Mouse (Mus musculus) cerebellum, adult (tissue): Measurements from ENCODE around the gene Ppm1n.
A peak's percentile ranks its signal among the peaks of the same experiment; 100 is the strongest.
"Not testable (repeated sequence)": the region's sequence is repeated elsewhere in the genome, so short reads cannot be mapped to it uniquely, and the experiment has no call there.

Source experiments
- ATAC-seq: cut with Nextera tagmentation; 2 replicates; pipeline ENCODE4 v1.9.2; 2017; ENCODE audit warnings: mild to moderate bottlenecking, moderate library complexity, mixed read lengths; ENCODE audit not compliant: insufficient number of reproducible peaks, low FRiP score, low TSS enrichment

Gene Ppm1n

DNA sequence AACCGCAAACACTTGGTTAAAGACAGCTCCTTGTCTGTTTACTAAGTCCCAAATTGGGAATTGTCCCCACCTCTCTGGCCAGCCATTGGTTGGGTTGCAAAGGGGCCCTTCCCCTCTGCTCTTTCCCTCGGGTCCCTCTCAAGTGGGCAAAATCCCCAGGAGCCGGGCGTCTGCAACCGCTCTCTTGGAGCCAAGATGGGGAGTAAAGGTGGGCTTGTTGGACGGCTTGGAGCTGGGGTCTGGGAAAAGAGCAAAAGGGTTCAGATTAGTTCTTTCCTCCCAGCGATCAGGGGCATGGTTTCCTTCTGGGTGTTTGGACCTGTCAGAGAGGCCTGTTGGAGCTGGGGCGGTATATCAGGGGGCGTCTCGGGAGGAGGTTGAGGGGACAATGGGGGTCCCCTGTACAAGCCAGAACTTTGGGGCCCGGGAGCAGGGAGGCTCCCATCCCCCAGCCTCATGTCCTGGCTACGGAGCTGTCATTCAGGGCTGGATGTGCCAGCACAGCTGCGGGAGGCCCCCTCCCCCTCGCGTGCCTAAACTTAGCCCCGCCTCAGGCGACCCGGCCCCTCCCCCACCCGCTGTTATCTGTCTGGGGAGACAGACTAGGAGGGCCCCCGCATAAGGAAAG, 11.2 kb upstream of the Ppm1n start:
- no peak for ATAC-seq

DNA sequence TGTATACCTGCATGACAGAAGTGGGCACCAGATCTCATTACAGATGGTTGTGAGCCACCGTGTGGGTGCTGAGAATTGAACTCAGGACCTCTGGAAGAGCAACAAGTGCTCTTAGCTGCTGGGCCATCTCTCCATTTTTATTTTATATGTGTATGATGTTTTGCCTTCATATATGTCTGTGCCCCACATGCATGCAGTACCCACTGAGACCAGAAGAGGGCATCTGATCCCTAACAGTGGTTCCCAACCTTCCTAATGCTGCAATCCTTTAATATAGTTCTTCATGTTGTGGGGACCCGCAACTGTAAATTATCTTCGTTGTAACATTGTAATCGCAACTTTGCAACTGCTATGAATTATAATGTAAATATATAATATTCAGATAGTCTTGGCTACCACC, 4.9 kb upstream of the Ppm1n start:
- ATAC-seq = no peak

DNA sequence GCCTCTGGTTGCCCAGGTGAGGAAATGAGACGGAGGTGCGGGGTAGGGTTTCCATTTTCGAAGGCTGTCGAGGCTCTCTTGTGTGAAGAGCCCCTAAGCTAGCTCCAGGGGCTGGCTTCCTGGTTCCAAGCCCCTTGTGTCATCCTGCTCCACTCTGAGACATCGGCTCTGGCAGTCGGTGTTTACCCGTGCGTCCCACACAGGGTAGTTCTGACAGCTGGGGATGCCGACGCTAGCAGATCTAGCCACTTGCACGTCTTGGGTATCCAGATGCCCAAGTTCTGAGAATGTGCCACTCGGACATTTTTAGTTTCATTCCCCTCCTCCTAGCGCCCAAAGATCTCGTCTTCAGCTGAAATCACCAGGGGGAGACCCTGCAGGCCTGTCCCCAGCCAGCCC, 3.5 kb upstream of the Ppm1n start:
- no peak for ATAC-seq

DNA sequence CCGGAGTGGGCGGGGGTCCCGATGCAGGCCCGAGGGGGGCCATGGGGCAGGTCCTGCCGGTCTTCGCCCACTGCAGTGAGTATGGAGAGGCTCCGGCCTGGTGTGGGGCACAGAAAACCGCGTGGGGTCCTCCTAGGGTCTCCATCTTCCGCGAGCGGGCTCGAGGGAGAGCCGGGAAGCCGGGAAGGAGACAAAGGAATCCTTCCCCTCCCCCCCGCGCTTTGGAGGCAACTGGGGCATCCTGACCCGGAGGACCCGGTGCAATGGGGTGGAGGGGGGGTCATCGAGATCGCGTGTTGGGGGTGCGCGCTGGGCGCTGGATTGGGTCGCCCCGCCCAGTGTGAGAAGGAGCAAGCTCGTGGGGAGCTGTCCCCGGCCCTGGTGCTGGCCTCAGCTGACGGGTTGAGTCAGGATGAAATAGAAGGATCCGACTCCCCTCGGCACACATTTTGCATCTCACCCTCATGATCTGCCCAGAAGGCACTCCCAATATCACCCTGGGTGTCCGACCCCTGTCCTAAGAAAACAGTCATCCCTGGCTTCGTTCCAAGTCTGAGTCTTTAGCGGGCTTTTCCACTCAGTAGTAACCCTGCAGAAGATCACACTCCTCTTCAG, 3.0 kb upstream of the Ppm1n start:
- ATAC-seq = peak; percentile 43; the same call in 1 of the 2 replicates

DNA sequence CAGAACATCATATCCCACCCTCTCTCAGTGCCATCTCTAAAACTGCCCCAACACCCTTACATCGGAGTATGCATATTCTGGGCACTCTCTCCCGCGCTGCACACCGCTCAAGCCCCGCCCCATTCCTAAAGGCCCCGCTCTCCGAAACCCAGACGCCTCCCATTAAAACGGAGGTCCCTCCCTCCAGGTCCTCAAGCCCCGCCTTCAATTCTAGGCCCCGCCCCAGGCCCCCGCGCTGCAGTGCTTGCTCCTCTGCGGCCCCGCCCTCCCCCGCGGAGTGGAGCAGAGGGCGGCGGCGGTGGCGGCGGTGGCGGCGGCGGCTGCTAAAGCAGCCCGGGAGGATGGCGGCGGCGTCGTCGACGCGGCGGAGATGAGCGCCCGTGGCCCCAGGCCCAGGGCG, 2.5 kb upstream of the Ppm1n start, which contains the start of gene Rtn2:
TSS of gene Rtn2 (plus strand) at position 240 of the 400 bp plus-strand sequence.
- ATAC-seq = peak; percentile 54; the same call in 1 of the 2 replicates

DNA sequence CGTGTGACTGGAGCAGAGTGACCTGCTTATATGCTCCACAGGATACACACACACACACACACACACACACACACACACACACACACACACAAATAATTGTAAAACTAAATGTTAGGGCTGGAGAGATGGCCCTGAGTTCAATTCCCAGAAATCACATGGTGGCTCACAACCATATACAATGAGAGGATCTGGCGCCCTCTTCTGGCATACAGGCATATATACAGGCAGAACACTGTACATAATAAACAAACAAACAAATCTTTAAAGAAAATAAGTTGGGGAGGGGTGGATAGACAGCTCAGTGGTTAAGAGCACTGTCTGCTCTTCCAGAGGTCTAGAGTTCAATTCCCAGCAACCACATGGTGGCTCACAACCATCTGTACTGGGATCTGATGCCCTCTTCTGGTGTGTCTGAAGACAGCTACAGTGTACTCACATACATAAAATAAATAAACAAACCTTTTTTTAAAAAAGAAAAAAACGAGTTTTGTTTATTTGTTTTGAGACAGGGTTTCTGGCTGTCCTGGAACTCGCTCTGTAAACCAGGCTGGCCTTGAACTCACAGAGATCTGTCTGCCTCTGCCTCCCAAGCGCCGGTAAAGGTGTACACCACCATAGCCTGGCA, 1.9 kb upstream of the Ppm1n start:
- ATAC-seq = not testable (repeated sequence)

DNA sequence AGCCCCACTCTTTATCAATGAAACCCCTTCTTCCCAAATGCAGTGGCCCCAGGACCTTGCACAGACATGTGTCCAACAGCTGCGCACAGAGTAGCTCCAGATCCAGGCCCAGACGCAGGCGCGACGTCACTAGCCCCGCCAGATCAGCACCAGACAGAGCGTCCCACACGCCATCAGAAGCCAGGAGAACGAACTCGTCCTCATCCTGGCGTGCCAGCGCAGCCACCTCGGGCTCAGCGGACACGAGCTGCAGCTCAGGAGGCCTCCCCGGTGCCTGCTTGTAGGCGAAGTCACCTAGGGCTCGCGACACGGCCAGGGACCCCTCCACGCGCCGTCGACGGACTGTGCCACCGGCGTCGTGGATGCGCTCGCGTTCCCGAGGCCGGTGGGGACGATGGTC, 812 bp downstream of the Ppm1n start:
- ATAC-seq = no peak

DNA sequence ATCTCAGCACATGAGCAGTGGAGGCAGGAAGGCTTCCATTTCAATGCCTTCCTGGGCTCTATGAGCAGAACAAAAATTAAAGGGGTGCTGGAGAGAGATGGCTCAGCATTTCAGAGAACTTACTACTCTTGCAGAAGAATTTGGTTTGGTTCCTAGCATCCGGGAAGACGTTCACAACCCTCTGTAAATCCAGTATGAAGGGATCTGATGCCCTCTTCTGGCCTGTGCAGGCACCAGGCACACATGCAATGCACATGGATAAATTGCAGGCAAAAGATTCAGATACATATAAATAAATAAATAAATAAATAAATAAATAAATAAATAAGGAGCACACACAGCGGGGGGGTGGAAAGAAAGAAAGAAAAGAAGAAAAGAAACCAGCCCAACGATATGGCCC, 3.6 kb downstream of the Ppm1n start:
- no peak for ATAC-seq

DNA sequence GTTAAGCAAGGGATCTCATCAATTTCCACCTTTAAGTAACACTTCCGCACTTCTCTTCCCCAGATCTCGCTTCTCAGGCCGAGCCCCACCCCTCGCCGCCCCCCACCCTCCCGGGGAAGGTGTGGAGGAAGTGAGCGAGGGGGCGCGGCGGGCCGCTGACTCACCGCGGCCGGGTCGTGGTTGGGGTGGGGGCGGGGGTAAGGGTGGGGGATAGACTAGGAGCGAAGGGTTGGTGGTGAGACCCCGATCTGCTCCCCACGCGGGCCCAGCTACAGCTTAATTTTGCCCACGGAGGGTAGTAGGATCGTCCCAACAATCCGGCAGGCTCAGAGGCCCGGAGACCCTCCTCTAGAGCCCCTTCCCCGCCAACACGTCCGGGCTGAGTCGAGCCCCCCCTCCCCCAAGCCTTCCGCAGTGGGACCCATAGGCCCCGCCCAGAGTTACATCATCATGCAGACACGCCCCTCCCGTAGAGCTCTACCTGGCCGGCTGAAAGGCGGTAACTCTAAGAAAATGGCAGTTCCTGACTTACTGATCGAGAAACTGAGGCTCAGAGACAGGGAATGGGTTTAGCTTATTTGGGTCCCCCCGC, 7.6 kb downstream of the Ppm1n start:
- peak; percentile 37; the same call in 1 of the 2 replicates for ATAC-seq

DNA sequence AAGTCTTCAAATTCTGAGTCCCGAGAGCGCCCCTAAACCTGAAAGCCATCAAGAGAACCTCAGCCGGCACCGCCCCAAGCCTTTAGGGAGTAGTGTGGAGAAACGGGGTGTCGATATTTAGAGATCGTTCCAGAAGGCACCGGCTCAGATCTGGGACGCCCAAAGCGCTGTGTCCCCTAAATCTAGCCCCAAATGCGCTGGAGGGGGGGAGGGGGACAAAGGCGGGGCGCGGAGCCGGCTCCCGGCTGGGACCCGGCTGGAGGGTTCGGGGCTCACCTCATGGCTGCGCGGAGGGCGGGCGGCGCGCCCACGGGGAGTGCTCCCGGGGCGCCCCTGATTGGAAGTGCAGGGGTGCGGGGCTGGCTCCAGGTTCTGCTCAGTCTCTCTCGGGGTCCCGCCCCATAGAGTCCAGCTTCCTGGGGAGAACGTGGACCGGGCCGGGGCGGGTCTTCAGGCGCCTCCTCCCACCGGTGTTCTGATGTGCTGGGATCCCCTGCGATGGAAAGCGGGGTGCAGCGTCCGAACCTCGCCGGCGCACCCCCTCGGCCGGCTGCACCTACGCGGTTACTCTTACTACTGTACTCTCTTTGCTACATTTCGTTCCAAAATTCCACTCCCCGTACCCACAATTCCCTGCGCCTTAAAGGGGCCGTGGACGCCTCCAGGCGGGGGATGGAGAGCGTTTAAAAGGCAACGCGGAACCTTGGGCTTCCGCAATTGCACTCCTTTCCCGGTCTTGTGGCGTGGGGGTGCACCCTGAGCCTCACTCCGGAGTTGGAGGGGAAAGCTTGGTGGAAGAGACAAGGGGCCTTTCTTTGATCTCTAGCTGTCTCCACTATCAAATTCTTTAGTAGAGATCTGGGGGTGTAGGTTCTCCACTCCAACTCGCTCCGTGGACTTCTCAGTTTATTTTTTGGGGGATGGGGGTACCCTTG, 8.4 kb downstream of the Ppm1n start, which contains the start of gene Vasp:
TSS of gene Vasp (minus strand) at position 580 of the 935 bp plus-strand sequence.
- ATAC-seq = peak; percentile 63; the same call in 1 of the 2 replicates

DNA sequence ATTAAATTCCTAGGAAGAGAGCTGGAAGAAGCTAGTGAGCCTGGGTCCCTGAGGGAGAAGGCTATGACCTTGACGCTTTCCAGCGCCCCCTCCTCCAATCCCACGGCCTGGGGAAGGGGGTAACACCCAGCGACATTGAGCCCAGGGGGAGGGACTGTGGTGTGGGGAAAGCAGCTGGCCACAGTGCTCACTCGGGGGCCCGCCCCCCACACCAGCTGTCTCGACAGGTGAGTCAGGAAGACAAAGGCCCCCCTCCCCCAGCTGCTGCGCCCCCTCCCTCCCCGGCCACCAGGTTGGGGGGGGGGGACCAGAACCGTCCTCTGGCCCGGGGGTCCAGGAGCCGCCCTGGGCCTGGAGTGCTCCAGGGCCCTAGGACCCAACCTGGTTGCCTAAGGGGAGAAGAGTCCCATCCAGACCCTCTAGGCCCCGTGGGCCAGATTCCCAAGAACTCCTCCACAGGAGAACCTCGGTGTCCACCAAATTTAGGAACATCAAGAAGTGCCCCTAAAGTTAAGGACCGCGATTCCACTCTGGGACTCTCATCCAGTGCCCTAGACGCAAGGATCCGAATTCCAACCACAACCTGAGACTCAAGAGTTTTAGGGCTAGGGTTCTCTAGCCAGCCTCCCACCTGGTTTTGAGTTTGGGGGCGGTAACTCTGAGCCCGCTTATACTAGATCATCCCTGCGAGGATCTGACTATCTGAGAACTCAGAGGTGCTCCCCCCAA, 9.2 kb downstream of the Ppm1n start:
- ATAC-seq = no peak

DNA sequence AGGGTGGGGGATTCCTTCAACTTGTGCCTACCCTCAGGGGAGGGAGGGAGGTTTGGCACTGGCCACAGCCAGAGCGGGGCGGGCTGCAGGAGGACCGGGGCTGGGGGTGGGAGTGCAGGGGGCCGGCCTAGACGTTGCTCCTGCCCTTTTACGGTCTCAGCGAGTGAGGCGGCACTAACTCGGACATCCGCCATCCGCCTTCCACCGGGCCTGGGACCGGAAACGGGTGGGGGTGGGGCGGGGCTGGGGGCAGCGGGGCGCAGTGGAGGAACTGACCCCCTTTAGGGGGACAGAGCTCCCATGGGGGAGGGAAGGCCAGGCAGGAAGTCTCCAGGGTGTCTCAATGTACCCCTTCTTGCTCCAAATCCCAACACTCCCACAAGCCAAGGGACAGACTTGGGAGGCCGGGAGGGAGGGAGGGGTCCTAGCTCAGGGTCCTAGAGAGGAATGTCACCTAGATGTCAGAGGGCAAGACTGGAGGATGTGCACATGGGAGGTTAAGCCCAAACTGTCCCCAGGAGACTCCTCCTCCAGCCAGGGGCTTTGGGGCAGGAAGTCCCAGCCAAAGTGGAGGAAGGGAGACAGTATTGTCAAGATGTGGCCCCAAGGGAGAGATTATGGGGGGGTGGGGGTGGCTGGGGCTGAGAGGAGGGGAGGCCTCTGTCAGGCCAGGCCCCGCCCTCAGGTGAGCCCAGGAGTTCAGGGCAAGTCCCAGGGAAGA, 10.0 kb downstream of the Ppm1n start:
- no peak for ATAC-seq

DNA sequence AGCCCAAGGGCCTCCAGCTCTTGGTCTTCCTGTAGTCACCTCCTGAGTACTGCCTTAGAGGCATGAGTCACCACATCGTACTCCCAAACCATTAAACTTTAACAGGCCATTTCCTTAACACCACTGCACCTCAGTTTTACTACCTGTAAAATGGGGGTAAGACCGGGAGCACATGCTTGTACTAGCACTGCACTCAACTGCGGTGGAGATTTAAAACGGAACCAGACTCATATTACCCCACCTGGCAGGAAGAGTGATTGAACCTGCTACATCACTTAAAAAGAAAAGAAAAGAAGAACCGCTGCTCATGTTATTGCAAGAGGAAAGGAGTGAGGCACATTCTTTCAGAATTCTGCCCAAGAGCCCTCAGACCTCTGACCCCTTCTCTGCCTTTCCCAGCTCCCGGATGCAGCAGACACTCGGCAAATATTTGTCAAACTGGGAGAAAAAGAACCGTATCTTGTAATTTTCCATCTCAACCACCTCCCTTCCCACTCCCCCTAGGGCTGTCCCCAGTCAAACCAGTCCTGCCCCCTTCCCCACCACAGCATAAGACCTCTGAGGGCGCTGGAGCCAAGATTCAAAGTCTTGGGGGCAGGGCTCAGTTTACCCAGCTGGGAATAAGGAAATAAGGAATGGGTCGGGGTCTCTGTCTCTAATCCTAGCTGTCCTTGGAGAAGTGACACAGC, 10.7 kb downstream of the Ppm1n start:
- no peak for ATAC-seq

DNA sequence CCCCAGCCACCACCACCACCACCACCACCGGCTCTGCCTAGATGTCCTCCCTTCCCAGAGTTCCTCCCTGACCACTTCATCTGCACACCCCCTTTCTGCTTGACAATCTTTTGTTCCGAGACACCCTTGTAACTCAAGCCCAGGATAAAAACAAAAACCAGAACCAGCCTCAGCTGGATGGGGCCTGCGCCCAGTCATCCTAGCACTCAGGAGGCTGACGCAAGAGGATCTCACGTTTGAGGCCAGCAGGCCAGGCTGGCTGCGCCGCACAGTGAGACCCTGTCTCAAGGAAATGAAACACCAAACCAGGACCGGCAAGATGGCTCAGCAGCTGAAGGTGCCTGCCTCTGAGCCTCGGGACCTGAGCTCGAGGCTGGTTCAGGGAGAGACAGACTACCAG, 12.8 kb downstream of the Ppm1n start:
- ATAC-seq = no peak

DNA sequence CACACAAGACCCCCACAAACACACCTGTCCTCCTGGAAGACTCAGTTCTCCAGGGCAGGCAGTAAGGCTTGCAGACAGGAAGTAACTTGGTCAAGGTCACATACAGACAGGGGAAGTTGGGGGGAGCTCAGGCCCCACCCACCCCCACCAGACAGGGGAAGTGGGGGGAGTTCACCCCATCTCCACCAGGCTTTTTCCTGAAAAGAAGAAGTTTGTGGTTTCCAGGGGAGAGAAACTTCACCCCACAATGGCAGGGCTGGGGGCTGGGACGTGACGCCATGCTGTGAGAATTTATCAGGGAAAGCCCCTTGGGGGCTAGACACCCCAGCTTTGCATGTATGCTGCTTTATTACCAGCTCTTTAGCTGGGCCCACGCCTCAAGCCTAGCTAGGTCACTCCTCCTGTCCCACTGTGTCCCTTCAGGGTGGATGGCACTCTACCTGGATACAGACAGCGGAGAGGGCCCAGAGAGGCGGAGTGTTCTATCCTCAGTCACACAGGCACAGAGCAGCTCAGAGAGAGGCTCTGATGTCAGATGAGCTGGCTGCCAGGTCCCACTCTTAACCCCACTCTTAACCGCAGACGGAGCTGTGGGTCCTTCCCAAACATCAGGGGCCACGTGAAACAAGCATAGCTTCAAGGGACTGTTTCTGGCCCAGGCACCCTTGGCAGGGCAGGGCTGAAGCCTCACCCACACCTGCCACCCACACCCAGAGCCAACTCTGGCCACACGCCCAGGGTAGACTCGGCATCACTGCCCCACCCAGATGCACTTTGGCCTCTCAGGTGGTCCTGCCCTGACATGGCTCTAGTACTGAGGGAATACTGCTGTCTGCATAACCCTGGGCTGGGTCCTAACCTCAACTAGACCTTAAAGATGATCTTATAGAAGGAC, 13.7 kb downstream of the Ppm1n start:
- 0 out of 2 replicates have a peak, but pooled peaks have one; percentile 22 for ATAC-seq

DNA sequence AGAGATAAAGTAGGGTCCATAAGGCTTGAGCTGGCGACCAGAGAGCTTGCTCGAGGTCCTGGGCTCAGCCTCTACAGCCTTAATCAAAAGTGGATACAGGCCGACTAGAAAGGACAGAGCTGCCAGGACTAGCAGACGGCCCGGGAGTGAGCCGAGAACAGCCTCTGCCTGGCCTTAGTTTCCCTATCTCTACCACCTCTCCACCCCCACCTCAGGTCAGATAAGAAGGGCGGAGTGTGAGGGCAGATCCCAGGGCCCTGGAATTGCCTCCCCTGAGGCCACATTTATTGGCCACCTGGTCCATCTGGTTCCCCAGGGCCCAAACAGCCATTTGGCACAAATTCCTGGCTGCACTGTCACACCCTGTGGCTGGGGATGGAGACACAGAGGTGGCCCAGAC, 14.7 kb downstream of the Ppm1n start:
- peak; percentile 50; the same call in 1 of the 2 replicates for ATAC-seq

DNA sequence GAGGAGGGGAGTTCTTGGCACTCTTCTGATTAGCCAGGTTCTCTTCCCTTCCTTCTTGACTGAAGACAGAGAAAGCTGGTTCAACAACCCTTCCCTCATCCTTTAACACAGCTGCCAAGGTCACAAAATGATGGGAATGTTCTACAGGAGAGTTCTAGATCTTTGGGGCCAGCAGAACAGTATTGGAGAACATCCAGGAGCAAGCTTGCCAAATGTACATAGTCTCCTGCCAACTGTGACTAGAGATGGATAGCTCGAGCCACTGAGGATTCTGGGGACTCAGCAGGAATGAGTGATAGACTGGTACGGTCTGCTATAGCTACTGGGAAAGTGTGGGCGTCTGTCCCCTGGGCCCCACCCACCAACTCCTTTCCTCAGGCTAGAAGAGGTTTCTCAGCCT, 21.5 kb downstream of the Ppm1n start:
- no peak for ATAC-seq
